Mouse (Mus musculus): ENCODE measurements around the gene Asic3.

The Asic3 gene

GRCm38 (mm10) chr5:24423129-24424003, 10.2 kb downstream of the Asic3 start, which contains the start of the genes Cdk5 and Slc4a2:
TSS of gene Cdk5 (minus strand) at chr5:24423530.
TSS of gene Slc4a2 (plus strand) at chr5:24423837.
- DNase-seq (ENCODE audit: low spot score in 2 of 2): peak; percentile 99 to 100

GRCm38 (mm10) chr5:24424004-24424781, 11.0 kb downstream of the Asic3 start:
- DNase-seq (ENCODE audit: low spot score in 2 of 2): peak in 1 of 2 experiments; percentile 30

GRCm38 (mm10) chr5:24424861-24425411, 11.7 kb downstream of the Asic3 start:
- DNase-seq (ENCODE audit: low spot score in 2 of 2): peak; percentile 51 to 71

GRCm38 (mm10) chr5:24425421-24426036, 12.3 kb downstream of the Asic3 start:
- DNase-seq (ENCODE audit: low spot score in 2 of 2): peak in 1 of 2 experiments; percentile 29

- no peak for DNase-seq (ENCODE audit: low spot score in 2 of 2)
Observed at GRCm38 (mm10) chr5:24426037-24426432, 12.8 kb downstream of the Asic3 start.

- no peak for DNase-seq (ENCODE audit: low spot score in 2 of 2)
Observed at GRCm38 (mm10) chr5:24426556-24427284, 13.5 kb downstream of the Asic3 start.

- no peak for DNase-seq (ENCODE audit: low spot score in 2 of 2)
Observed at GRCm38 (mm10) chr5:24427285-24427633, 14.1 kb downstream of the Asic3 start.

- no peak for DNase-seq (ENCODE audit: low spot score in 2 of 2)
Observed at GRCm38 (mm10) chr5:24427981-24428402, 14.8 kb downstream of the Asic3 start.

GRCm38 (mm10) chr5:24428596-24428995, 15.4 kb downstream of the Asic3 start:
- DNase-seq (ENCODE audit: low spot score in 2 of 2): no peak

- DNase-seq (ENCODE audit: low spot score in 2 of 2): no peak
Observed at GRCm38 (mm10) chr5:24433993-24434392, 20.8 kb downstream of the Asic3 start.

- no peak for DNase-seq (ENCODE audit: low spot score in 2 of 2)
Observed at GRCm38 (mm10) chr5:24441187-24441586, 28.0 kb downstream of the Asic3 start.

- DNase-seq (ENCODE audit: low spot score in 2 of 2): no peak
Observed at GRCm38 (mm10) chr5:24442029-24442428, 28.8 kb downstream of the Asic3 start.

- no peak for DNase-seq (ENCODE audit: low spot score in 2 of 2)
Observed at GRCm38 (mm10) chr5:24443204-24443603, 30.0 kb downstream of the Asic3 start.

GRCm38 (mm10) chr5:24443927-24444326, 30.7 kb downstream of the Asic3 start:
- DNase-seq (ENCODE audit: low spot score in 2 of 2): no peak

- DNase-seq (ENCODE audit: low spot score in 2 of 2): peak; percentile 91 to 93
Observed at GRCm38 (mm10) chr5:24444746-24445427, 31.7 kb downstream of the Asic3 start, which contains the start of gene Fastk. TSS of gene Fastk (minus strand) at chr5:24445287.

GRCm38 (mm10) chr5:24445428-24446080, 32.4 kb downstream of the Asic3 start:
- no peak for DNase-seq (ENCODE audit: low spot score in 2 of 2)

GRCm38 (mm10) chr5:24446630-24447029, 33.4 kb downstream of the Asic3 start:
- no peak for DNase-seq (ENCODE audit: low spot score in 2 of 2)

GRCm38 (mm10) chr5:24447624-24448298, 34.6 kb downstream of the Asic3 start, which contains the start of gene Tmub1:
TSS of gene Tmub1 (minus strand) at chr5:24447854.
- peak; percentile 83 to 91 for DNase-seq (ENCODE audit: low spot score in 2 of 2)

All from right cerebral cortex, adult 2 months (tissue).